Mouse (Mus musculus) embryonic facial prominence, embryonic 14.5 days (tissue): ENCODE measurements around the gene Cd164. TPM values are rescaled to one million over a fixed set of nuclear protein-coding genes. Genes with fewer than 3 reads are reported as not detected.

Source experiments
- ATAC-seq: fragments of 200-750 bp; cut with Nextera tagmentation; 2 replicates; pipeline ENCODE4 v1.8.0; 2017; ENCODE audit warnings: low read depth, moderate number of reproducible peaks, moderate TSS enrichment
- DNase-seq: peaks from one replicate; pipeline ENCODE4 v3.0.0-alpha.2; 2015; ENCODE audit warnings: low spot score
- H3K27ac ChIP-seq: fragments of 300-500 bp; sonication (generic); replicated peaks from 2 replicates; pipeline ENCODE4 v1.5.1; 2014; ENCODE audit warnings: low read depth, mild to moderate bottlenecking, low read length, moderate library complexity
- H3K27me3 ChIP-seq: fragments of 300-500 bp; sonication (generic); replicated peaks from 2 replicates; pipeline ENCODE4 v1.6.1; 2014; ENCODE audit warnings: low read length; ENCODE audit not compliant: control insufficient read depth, insufficient read depth
- H3K36me3 ChIP-seq: fragments of 300-500 bp; sonication (generic); 2 replicates; pipeline ENCODE4 v1.6.1; 2014; ENCODE audit warnings: low read length, mixed read lengths; ENCODE audit not compliant: control insufficient read depth, insufficient read depth
- H3K4me1 ChIP-seq: fragments of 300-500 bp; sonication (generic); 2 replicates; pipeline ENCODE4 v1.6.1; 2014; ENCODE audit warnings: antibody characterized with exemption, low read length; ENCODE audit not compliant: control insufficient read depth, insufficient read depth
- H3K4me2 ChIP-seq: fragments of 300-500 bp; sonication (generic); 2 replicates; pipeline ENCODE4 v1.6.1; 2014; ENCODE audit warnings: low read depth, mild to moderate bottlenecking, low read length, moderate library complexity, mixed read lengths
- H3K4me3 ChIP-seq: fragments of 300-500 bp; sonication (generic); 2 replicates; pipeline ENCODE4 v1.5.1; 2014; ENCODE audit warnings: low read depth, mild to moderate bottlenecking, low read length
- H3K9ac ChIP-seq: fragments of 300-500 bp; sonication (generic); 2 replicates; pipeline ENCODE4 v1.6.1; 2014; ENCODE audit warnings: low read depth, mild to moderate bottlenecking, low read length, moderate library complexity, mixed read lengths
- H3K9me3 ChIP-seq: fragments of 300-500 bp; sonication (generic); 2 replicates; pipeline ENCODE4 v1.6.1; 2016; ENCODE audit warnings: low read length; ENCODE audit not compliant: control insufficient read depth
- WGBS: fragments of 180-500 bp; shearing (Covaris S2); extraction: QIAGEN DNeasy Blood & Tissue Kit; methylation state at CpG from one replicate; pipeline ENCODE4 v1.1.7; 2014; 5-methylcytosine and 5-hydroxymethylcytosine counted together
- polyA plus RNA-seq: library from polyadenylated mRNA; unstranded; fragments of >200 nt; fragmentation: Nextera tagmentation; extraction: Ambion mirVana; gene quantifications from 2 replicates; pipeline ENCODE4 v1.2.1, GENCODE M21; 2014

The Cd164 gene
- polyA plus RNA-seq, 1 experiment from 2014 or later, result 230 TPM

- Histone ChIP-seq H3K27ac (no peak overlapping the region), H3K36me3 (peaks cover 45% of the 10 kb centered on the region), H3K9me3 (no peaks in the 10 kb centered on the region), H3K4me1 (no peaks in the 10 kb centered on the region), H3K9ac (no peak overlapping the region), H3K4me3 (no peak overlapping the region), H3K27me3 (no peaks in the 10 kb centered on the region), H3K4me2 (no peak overlapping the region)
- no peak for DNase-seq
- ATAC-seq, result no peak
- WGBS, result 94% methylated on average over 4 of the region's 4 CpGs
Measured at GRCm38 (mm10) chr10:41537226-41537982, 18.2 kb downstream of the Cd164 start.

DNA sequence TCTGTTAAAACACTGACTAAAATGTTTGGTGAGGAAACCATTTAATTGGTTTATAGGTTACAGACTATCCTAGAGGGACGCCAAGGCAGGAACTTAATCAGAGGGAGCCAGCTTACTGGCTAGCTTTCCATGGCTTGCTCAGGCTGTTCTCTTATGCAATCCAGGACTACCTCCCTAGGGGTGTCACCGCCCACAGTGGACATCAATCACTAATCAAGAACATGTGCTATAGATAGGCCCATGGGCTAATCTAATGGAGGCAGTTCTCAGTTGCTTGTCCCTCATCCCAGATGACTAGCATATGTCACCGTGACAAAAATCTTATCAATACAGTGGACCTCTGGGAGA is 18.7 kb downstream of the Cd164 start:
- no peaks in the 10 kb centered on the region for H3K9me3 ChIP-seq
- no peak overlapping the region for H3K4me3 ChIP-seq
- peaks cover 40% of the 10 kb centered on the region for H3K36me3 ChIP-seq
- no peaks in the 10 kb centered on the region for H3K4me1 ChIP-seq
- H3K27me3 ChIP-seq, result no peaks in the 10 kb centered on the region
- H3K4me2 ChIP-seq, result no peak overlapping the region
- DNase-seq (no peak), ATAC-seq (no peak)
- H3K27ac ChIP-seq, result no peak overlapping the region
- 93% methylated on average over 3 of the region's 3 CpGs for WGBS
- no peak overlapping the region for H3K9ac ChIP-seq

- no peaks in the 10 kb centered on the region for H3K9me3 ChIP-seq
- 92% methylated on average over 4 of the region's 4 CpGs for WGBS
- ATAC-seq (no peak), DNase-seq (no peak)
- peaks cover 30% of the 10 kb centered on the region for H3K36me3 ChIP-seq
- no peak overlapping the region for H3K4me3 ChIP-seq
- H3K27ac ChIP-seq, result no peak overlapping the region
- no peaks in the 10 kb centered on the region for H3K4me1 ChIP-seq
- no peak overlapping the region for H3K9ac ChIP-seq
- no peaks in the 10 kb centered on the region for H3K27me3 ChIP-seq
- H3K4me2 ChIP-seq, result no peak overlapping the region
Measured at GRCm38 (mm10) chr10:41538986-41539385, 19.8 kb downstream of the Cd164 start.

GRCm38 (mm10) chr10:41542057-41542456 is 22.8 kb downstream of the Cd164 start:
- Histone ChIP-seq H3K36me3 (peaks cover 1% of the 10 kb centered on the region; the same call in 1 of the 2 replicates), H3K4me2 (no peak overlapping the region), H3K9ac (no peak overlapping the region), H3K4me1 (peaks cover 5% of the 10 kb centered on the region; the same call in 1 of the 2 replicates), H3K27me3 (no peaks in the 10 kb centered on the region), H3K27ac (no peak overlapping the region), H3K9me3 (no peaks in the 10 kb centered on the region), H3K4me3 (no peak overlapping the region)
- DNase-seq, result no peak
- ATAC-seq, result no peak
- 91% methylated on average over 6 of the region's 6 CpGs for whole genome bisulfite sequencing

DNA sequence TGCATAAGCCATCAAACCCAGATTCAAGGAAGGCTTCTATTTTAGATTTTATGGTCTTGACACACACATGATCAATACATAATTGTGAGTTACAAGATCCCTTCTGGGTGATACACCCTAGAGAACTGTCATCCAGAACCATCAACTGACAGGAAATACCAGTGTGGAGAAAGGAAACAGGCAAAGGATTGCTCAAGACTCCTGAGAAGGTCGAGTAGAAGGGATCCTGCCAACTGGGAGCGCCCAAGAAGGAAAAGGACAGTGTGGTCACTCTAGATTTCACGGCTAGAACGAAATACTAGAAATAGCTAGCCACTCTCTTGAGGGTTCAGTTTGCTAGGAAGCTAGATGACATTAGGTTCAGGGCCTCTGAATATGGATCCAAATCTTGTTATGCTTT is 24.2 kb downstream of the Cd164 start:
- H3K27ac ChIP-seq, result no peak overlapping the region
- peaks cover 5% of the 10 kb centered on the region; the same call in 1 of the 2 replicates for H3K4me1 ChIP-seq
- no peaks in the 10 kb centered on the region for H3K27me3 ChIP-seq
- H3K36me3 ChIP-seq, result no peaks in the 10 kb centered on the region
- DNase-seq (no peak), ATAC-seq (no peak)
- H3K4me2 ChIP-seq, result no peak overlapping the region
- 81% methylated on average over 4 of the region's 4 CpGs for WGBS
- peaks cover under 1% of the 10 kb centered on the region; the same call in 1 of the 2 replicates for H3K9me3 ChIP-seq
- H3K4me3 ChIP-seq, result no peak overlapping the region
- no peak overlapping the region for H3K9ac ChIP-seq

DNA sequence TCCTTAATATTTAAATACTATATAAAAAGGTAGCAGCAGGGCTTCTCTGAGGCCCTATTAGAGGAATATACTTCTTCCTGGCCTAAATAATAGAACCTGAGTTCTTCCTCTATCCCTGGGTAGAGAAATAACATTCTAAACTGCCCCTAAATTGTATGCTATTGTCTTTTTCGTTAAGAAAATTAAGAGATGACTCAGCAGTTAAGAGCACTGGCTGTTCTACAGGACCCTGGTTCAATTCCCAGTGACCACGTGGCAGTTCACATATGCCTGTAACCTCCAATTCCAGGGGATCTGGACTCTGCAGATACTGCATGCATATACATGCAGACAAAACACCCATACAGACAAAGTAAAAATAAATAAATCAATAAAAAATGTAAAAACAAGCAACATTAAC is 24.6 kb downstream of the Cd164 start:
- Histone ChIP-seq H3K9ac (no peak overlapping the region), H3K4me1 (peaks cover 5% of the 10 kb centered on the region; the same call in 1 of the 2 replicates), H3K4me2 (no peak overlapping the region), H3K27me3 (no peaks in the 10 kb centered on the region), H3K36me3 (no peaks in the 10 kb centered on the region), H3K9me3 (peaks cover 4% of the 10 kb centered on the region), H3K27ac (no peak overlapping the region), H3K4me3 (no peak overlapping the region)
- no peak for ATAC-seq
- no peak for DNase-seq
- WGBS, result 67% methylated on average over 2 of the region's 2 CpGs

DNA sequence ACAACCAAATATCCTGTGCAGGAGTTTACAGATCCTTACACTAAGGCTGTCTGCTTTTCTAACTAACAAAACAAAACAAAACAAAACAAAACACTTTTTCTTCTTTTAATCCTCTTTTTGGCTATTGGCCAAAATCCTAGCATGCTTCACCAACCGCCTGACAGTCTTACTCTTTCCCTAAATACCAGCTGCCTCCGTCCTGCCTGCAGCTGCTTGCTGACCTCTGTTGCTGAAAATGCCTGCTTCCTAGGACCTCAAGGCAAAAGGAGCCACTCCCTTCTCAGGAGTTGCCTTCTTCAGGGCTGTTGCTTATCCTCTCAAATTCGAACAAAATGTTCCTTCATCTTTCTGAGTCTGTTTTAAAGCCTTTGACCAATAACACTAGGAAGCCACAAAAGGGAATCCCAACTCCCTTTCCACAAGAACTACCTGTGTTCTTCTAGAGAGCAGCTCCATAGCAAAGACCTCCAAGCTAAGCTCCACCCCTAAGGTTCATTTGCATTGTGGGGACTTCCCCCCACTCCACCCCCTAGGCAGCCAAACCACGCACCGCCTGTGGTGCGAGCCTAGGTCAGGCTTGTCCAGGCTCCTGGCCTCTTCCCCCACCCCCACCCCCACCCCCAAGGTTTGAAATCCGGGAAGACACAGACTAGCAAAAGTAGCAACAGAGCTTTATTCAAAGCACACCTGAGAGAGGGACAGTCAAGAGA is 25.4 kb downstream of the Cd164 start:
- ATAC-seq, result peak; percentile 57
- no peak overlapping the region for H3K9ac ChIP-seq
- DNase-seq, result peak; percentile 74
- no peak overlapping the region for H3K4me2 ChIP-seq
- peaks cover 5% of the 10 kb centered on the region; the same call in 1 of the 2 replicates for H3K4me1 ChIP-seq
- WGBS, result 9% methylated on average over 7 of the region's 7 CpGs
- H3K36me3 ChIP-seq, result no peaks in the 10 kb centered on the region; the same call in 1 of the 2 replicates
- no peak overlapping the region; the same call in 1 of the 2 replicates for H3K27ac ChIP-seq
- peaks cover 12% of the 10 kb centered on the region for H3K9me3 ChIP-seq
- no peak overlapping the region for H3K4me3 ChIP-seq
- H3K27me3 ChIP-seq, result no peaks in the 10 kb centered on the region

GRCm38 (mm10) chr10:41545224-41545755 is 26.1 kb downstream of the Cd164 start:
- Histone ChIP-seq H3K4me1 (peaks cover 5% of the 10 kb centered on the region; the same call in 1 of the 2 replicates), H3K4me3 (no peak overlapping the region), H3K27ac (no peak overlapping the region), H3K4me2 (no peak overlapping the region), H3K27me3 (no peaks in the 10 kb centered on the region), H3K36me3 (no peaks in the 10 kb centered on the region; the same call in 1 of the 2 replicates), H3K9ac (no peak overlapping the region), H3K9me3 (peaks cover 12% of the 10 kb centered on the region)
- WGBS, result 50% methylated on average over 7 of the region's 7 CpGs
- ATAC-seq (no peak), DNase-seq (no peak)
